Mouse (Mus musculus) hindbrain, postnatal 0 days (tissue): Measurements from ENCODE around the gene Matn4. TPM values are rescaled to one million over a fixed set of nuclear protein-coding genes. Genes with fewer than 3 reads are reported as not detected.
A peak's percentile ranks its signal among the peaks of the same experiment; 100 is the strongest.

Experiments
- ATAC-seq: fragments of 200-750 bp; cut with Nextera tagmentation; 2 replicates; pipeline ENCODE4 v1.8.0; 2017; ENCODE audit warnings: mild to moderate bottlenecking, moderate TSS enrichment, moderate library complexity
- DNase-seq: peaks from one replicate; pipeline ENCODE4 v3.0.0-alpha.2; 2015; ENCODE audit warnings: low spot score
- H3K27ac ChIP-seq: fragments of 300-500 bp; sonication (generic); 2 replicates; pipeline ENCODE4 v1.5.1; 2014; ENCODE audit warnings: mild to moderate bottlenecking
- H3K27me3 ChIP-seq: fragments of 300-500 bp; sonication (generic); 2 replicates; pipeline ENCODE4 v1.6.1; 2014; ENCODE audit warnings: low read length, mixed read lengths; ENCODE audit not compliant: insufficient read depth
- H3K36me3 ChIP-seq: fragments of 300-500 bp; sonication (generic); 2 replicates; pipeline ENCODE4 v1.6.1; 2014; ENCODE audit warnings: low read length, mixed read lengths; ENCODE audit not compliant: insufficient read depth
- H3K4me1 ChIP-seq: fragments of 300-500 bp; sonication (generic); 2 replicates; pipeline ENCODE4 v1.6.1; 2014; ENCODE audit warnings: antibody characterized with exemption, low read length, mixed read lengths; ENCODE audit not compliant: insufficient read depth
- H3K4me2 ChIP-seq: fragments of 300-500 bp; sonication (generic); 2 replicates; pipeline ENCODE4 v1.6.1; 2014; ENCODE audit warnings: low read depth, mild to moderate bottlenecking, low read length, moderate library complexity, mixed read lengths
- H3K4me3 ChIP-seq: fragments of 300-500 bp; sonication (generic); 2 replicates; pipeline ENCODE4 v1.5.1; 2014; ENCODE audit warnings: low read length
- H3K9ac ChIP-seq: fragments of 300-500 bp; sonication (generic); replicated peaks from 2 replicates; pipeline ENCODE4 v1.6.1; 2014; ENCODE audit warnings: mild to moderate bottlenecking, low read length, moderate library complexity, mixed read lengths
- H3K9me3 ChIP-seq: fragments of 300-500 bp; sonication (generic); 2 replicates; pipeline ENCODE4 v1.6.1; 2016; ENCODE audit warnings: low read length, mixed read lengths
- CTCF ChIP-seq: IDR thresholded peaks from 2 replicates; pipeline ENCODE4 v1.5.1; 2016; ENCODE audit warnings: antibody characterized with exemption, control low read depth, low read depth
- WGBS: fragments of 180-500 bp; shearing (Covaris S2); extraction: QIAGEN DNeasy Blood & Tissue Kit; methylation state at CpG from one replicate; pipeline ENCODE4 v1.1.7; 2014; 5-methylcytosine and 5-hydroxymethylcytosine counted together
- polyA plus RNA-seq: library from polyadenylated mRNA; unstranded; fragments of >200 nt; fragmentation: Nextera tagmentation; extraction: Ambion mirVana; gene quantifications from 2 replicates; pipeline ENCODE4 v1.2.1, GENCODE M21; 2015
- total RNA-seq: library from RNA; depleted of rRNA; stranded (reverse); fragments of >200 nt; gene quantifications from 2 replicates; pipeline ENCODE4 v1.2.3, GENCODE M21; 2014

Gene Matn4
- total and polyA plus RNA-seq, 2 experiments from 2014 or later: 4.7 to 8.2 TPM

- H3K27me3 ChIP-seq: peaks cover 9% of the 10 kb centered on the region; the same call in 1 of the 2 replicates
- H3K9ac ChIP-seq: peak within 1 kb of the TSS; percentile 49
- peaks cover 6% of the 10 kb centered on the region for H3K4me1 ChIP-seq
- H3K4me3 ChIP-seq: peak within 1 kb of the TSS; percentile 39
- under 1% methylated on average over 17 of the region's 17 CpGs for WGBS
- no peaks in the 10 kb centered on the region for H3K9me3 ChIP-seq
- peak within 1 kb of the TSS; percentile 69; the same call in 1 of the 2 replicates for H3K27ac ChIP-seq
- no peaks in the 10 kb centered on the region for H3K36me3 ChIP-seq
- DNase-seq (peak; percentile 69), ATAC-seq (peak; percentile 75)
- H3K4me2 ChIP-seq: peak within 1 kb of the TSS; percentile 64
- TF ChIP-seq CTCF: 0 out of 2 replicates have a peak, but pooled peaks have one; percentile 13
These were observed 15.9 kb downstream of the Matn4 start, which contains the start of gene Slpi for GRCm38 (mm10) chr2:164389020-164389419. Slpi (minus strand) TSS chr2:164389095.

- peaks cover 9% of the 10 kb centered on the region; the same call in 1 of the 2 replicates for H3K27me3 ChIP-seq
- ATAC-seq: no peak
- H3K4me2 ChIP-seq: no peak overlapping the region
- H3K36me3 ChIP-seq: no peaks in the 10 kb centered on the region
- DNase-seq: peak; percentile 72
- TF ChIP-seq CTCF: peak; percentile 84
- H3K9ac ChIP-seq: no peak overlapping the region
- 21% methylated on average over 8 of the region's 8 CpGs for WGBS
- H3K4me3 ChIP-seq: no peak overlapping the region
- no peaks in the 10 kb centered on the region for H3K9me3 ChIP-seq
- no peak overlapping the region for H3K27ac ChIP-seq
- peaks cover 6% of the 10 kb centered on the region for H3K4me1 ChIP-seq
These were observed 18.0 kb downstream of the Matn4 start for GRCm38 (mm10) chr2:164386953-164387352.

GRCm38 (mm10) chr2:164385927-164386763 lies 18.8 kb downstream of the Matn4 start:
- no peak overlapping the region for H3K9ac ChIP-seq
- peaks cover 9% of the 10 kb centered on the region; the same call in 1 of the 2 replicates for H3K27me3 ChIP-seq
- H3K36me3 ChIP-seq: no peaks in the 10 kb centered on the region
- peak overlapping the region; percentile 34 for H3K4me2 ChIP-seq
- WGBS: 9% methylated on average over 18 of the region's 18 CpGs
- TF ChIP-seq CTCF: no peak
- no peak overlapping the region for H3K4me3 ChIP-seq
- DNase-seq: peak; percentile 84
- no peak overlapping the region for H3K27ac ChIP-seq
- H3K4me1 ChIP-seq: peaks cover 6% of the 10 kb centered on the region
- H3K9me3 ChIP-seq: no peaks in the 10 kb centered on the region
- peak; percentile 81 for ATAC-seq

GRCm38 (mm10) chr2:164383656-164384399 lies 21.1 kb downstream of the Matn4 start:
- ATAC-seq (no peak), DNase-seq (no peak)
- H3K27me3 ChIP-seq: peaks cover 9% of the 10 kb centered on the region; the same call in 1 of the 2 replicates
- H3K9me3 ChIP-seq: no peaks in the 10 kb centered on the region
- H3K4me3 ChIP-seq: no peak overlapping the region
- H3K9ac ChIP-seq: no peak overlapping the region
- no peak for TF ChIP-seq CTCF
- 33% methylated on average over 11 of the region's 11 CpGs for WGBS
- H3K4me1 ChIP-seq: peaks cover 6% of the 10 kb centered on the region
- no peaks in the 10 kb centered on the region for H3K36me3 ChIP-seq
- H3K27ac ChIP-seq: no peak overlapping the region
- no peak overlapping the region for H3K4me2 ChIP-seq

GRCm38 (mm10) chr2:164382971-164383370 lies 22.0 kb downstream of the Matn4 start:
- H3K27me3 ChIP-seq: peaks cover 6% of the 10 kb centered on the region; the same call in 1 of the 2 replicates
- ATAC-seq (no peak), DNase-seq (no peak)
- H3K27ac ChIP-seq: no peak overlapping the region
- no peak overlapping the region for H3K4me3 ChIP-seq
- WGBS: 84% methylated on average over 3 of the region's 3 CpGs
- TF ChIP-seq CTCF: no peak
- no peaks in the 10 kb centered on the region for H3K9me3 ChIP-seq
- no peak overlapping the region for H3K9ac ChIP-seq
- H3K4me2 ChIP-seq: no peak overlapping the region
- peaks cover 6% of the 10 kb centered on the region for H3K4me1 ChIP-seq
- no peaks in the 10 kb centered on the region for H3K36me3 ChIP-seq

GRCm38 (mm10) chr2:164381726-164382125 lies 23.2 kb downstream of the Matn4 start:
- H3K36me3 ChIP-seq: no peaks in the 10 kb centered on the region
- H3K9me3 ChIP-seq: no peaks in the 10 kb centered on the region
- no peak overlapping the region for H3K4me2 ChIP-seq
- no peaks in the 10 kb centered on the region for H3K27me3 ChIP-seq
- H3K27ac ChIP-seq: no peak overlapping the region
- H3K9ac ChIP-seq: no peak overlapping the region
- TF ChIP-seq CTCF: peak; percentile 21; the same call in 1 of the 2 replicates
- ATAC-seq: no peak
- peaks cover 6% of the 10 kb centered on the region for H3K4me1 ChIP-seq
- 77% methylated on average over 8 of the region's 8 CpGs for WGBS
- DNase-seq: no peak
- no peak overlapping the region for H3K4me3 ChIP-seq
